Mouse (Mus musculus) myocyte (in vitro differentiated cells): ENCODE measurements at regions not wholly inside any gene's neighbourhood (a gene's known extent, or its start where the extent isn't known, plus 50 kb on each side); places are given as distances from the start of the nearest gene placed in this dataset.

Experiments used
- H3K27me3 ChIP-seq: one replicate; pipeline ENCODE4 v1.6.1; 2011; ENCODE audit not compliant: control insufficient read depth, insufficient read depth, insufficient read length
- H3K36me3 ChIP-seq: one replicate; pipeline ENCODE4 v1.6.1; 2011; ENCODE audit not compliant: control insufficient read depth, insufficient read depth
- H3K4me2 ChIP-seq: one replicate; pipeline ENCODE4 v1.6.1; 2011; ENCODE audit warnings: low read depth, control low read depth
- H3K4me3 ChIP-seq: one replicate; pipeline ENCODE4 v1.5.1; 2011; ENCODE audit warnings: mild to moderate bottlenecking, control low read depth, moderate library complexity
- H3K79me2 ChIP-seq: one replicate; pipeline ENCODE4 v1.6.1; 2011; ENCODE audit not compliant: control insufficient read depth, insufficient read depth
- H3ac ChIP-seq: one replicate; pipeline ENCODE4 v1.6.1; 2011; ENCODE audit not compliant: control insufficient read depth, insufficient read length
- CEBPB ChIP-seq: IDR thresholded peaks from 2 replicates; pipeline ENCODE4 v1.6.1; 2011; ENCODE audit warnings: mild to moderate bottlenecking, moderate library complexity; ENCODE audit not compliant: poor library complexity, insufficient read depth, severe bottlenecking
- E2F4 ChIP-seq: IDR thresholded peaks from one replicate; pipeline ENCODE4 v1.6.1; 2011; ENCODE audit warnings: mild to moderate bottlenecking, control low read depth, moderate library complexity; ENCODE audit not compliant: insufficient read depth
- MAX ChIP-seq: IDR thresholded peaks from one replicate; pipeline ENCODE4 v1.6.1; 2011; ENCODE audit warnings: low read depth, mild to moderate bottlenecking, control low read depth
- MYOD1 ChIP-seq, 3 experiments: IDR thresholded peaks; one replicate each; pipeline ENCODE4 v1.6.1; 2011; ENCODE audit warnings: control low read depth in 2 of 3, low read depth in 2 of 3, mild to moderate bottlenecking in 2 of 3, moderate library complexity in 1 of 3; ENCODE audit not compliant: insufficient read length in 2 of 3, control insufficient read depth in 1 of 3
- MYOG ChIP-seq, 3 experiments: IDR thresholded peaks; one replicate each; pipeline ENCODE4 v1.6.1; 2011; ENCODE audit warnings: control low read depth in 2 of 3, low read depth in 2 of 3, mild to moderate bottlenecking in 2 of 3; ENCODE audit not compliant: insufficient read length in 2 of 3, control insufficient read depth in 1 of 3, insufficient read depth in 1 of 3
- POLR2A ChIP-seq: IDR thresholded peaks from one replicate; pipeline ENCODE4 v1.6.1; 2011; ENCODE audit warnings: low read depth, mild to moderate bottlenecking, control low read depth, moderate library complexity; ENCODE audit not compliant: insufficient read length
- POLR2AphosphoS2 ChIP-seq: IDR thresholded peaks from one replicate; pipeline ENCODE4 v1.6.1; 2011; ENCODE audit warnings: low read depth, control low read depth; ENCODE audit not compliant: insufficient read length
- REST ChIP-seq: IDR thresholded peaks from one replicate; pipeline ENCODE4 v1.6.1; 2011; ENCODE audit warnings: mild to moderate bottlenecking, control low read depth, moderate library complexity; ENCODE audit not compliant: insufficient read depth, insufficient read length
- SRF ChIP-seq: IDR thresholded peaks from one replicate; pipeline ENCODE4 v1.6.1; 2011; ENCODE audit warnings: low read depth; ENCODE audit not compliant: control insufficient read depth, insufficient read length
- TCF12 ChIP-seq: IDR thresholded peaks from one replicate; pipeline ENCODE4 v1.6.1; 2011; ENCODE audit warnings: mild to moderate bottlenecking, control low read depth; ENCODE audit not compliant: poor library complexity, insufficient read depth, severe bottlenecking
- TCF3 ChIP-seq: IDR thresholded peaks from one replicate; pipeline ENCODE4 v1.6.1; 2011; ENCODE audit warnings: low read depth, control low read depth; ENCODE audit not compliant: insufficient read length
- USF1 ChIP-seq: IDR thresholded peaks from one replicate; pipeline ENCODE4 v1.6.1; 2011; ENCODE audit warnings: low read depth, mild to moderate bottlenecking, control low read depth, moderate library complexity

- H3K79me2 ChIP-seq, result no peaks in the 10 kb centered on the region
- no peak overlapping the region for H3ac ChIP-seq
- no peak overlapping the region for H3K4me2 ChIP-seq
- no peak overlapping the region for H3K4me3 ChIP-seq
- TF ChIP-seq MYOD1 (IDR thresholded peaks at IDR 0.05; ENCODE audit: control insufficient read depth in 1 of 3, insufficient read length in 2 of 3, low read depth in 2 of 3) (no peak), CEBPB (no peak), SRF (no peak), TCF3 (no peak), USF1 (no peak), TCF12 (no peak), POLR2A (no peak), E2F4 (no peak), MAX (no peak), MYOG (IDR thresholded peaks at IDR 0.05; ENCODE audit: control insufficient read depth in 1 of 3, insufficient read depth in 1 of 3, insufficient read length in 2 of 3, low read depth in 2 of 3) (no peak), POLR2AphosphoS2 (no peak)
- no peaks in the 10 kb centered on the region for H3K36me3 ChIP-seq
- H3K27me3 ChIP-seq, result peaks cover under 1% of the 10 kb centered on the region
These were observed 154.4 kb upstream of the Rnaseh2b start for GRCm38 (mm10) chr14:62137981-62138380.

GRCm38 (mm10) chr14:62144385-62145030 lies 147.9 kb upstream of the Rnaseh2b start:
- H3K79me2 ChIP-seq, result no peaks in the 10 kb centered on the region
- no peak overlapping the region for H3K4me3 ChIP-seq
- H3ac ChIP-seq, result no peak overlapping the region
- no peak overlapping the region for H3K4me2 ChIP-seq
- no peaks in the 10 kb centered on the region for H3K36me3 ChIP-seq
- TF ChIP-seq POLR2AphosphoS2 (no peak), TCF12 (no peak), CEBPB (no peak), E2F4 (no peak), POLR2A (no peak), MYOG (IDR thresholded peaks at IDR 0.05; ENCODE audit: control insufficient read depth in 1 of 3, insufficient read depth in 1 of 3, insufficient read length in 2 of 3, low read depth in 2 of 3) (no peak), USF1 (no peak), TCF3 (no peak)
- peaks cover 10% of the 10 kb centered on the region for H3K27me3 ChIP-seq

GRCm38 (mm10) chr14:62157038-62157716 lies 135.2 kb upstream of the Rnaseh2b start:
- Histone ChIP-seq H3K4me3 (no peak overlapping the region), H3K79me2 (no peaks in the 10 kb centered on the region), H3K4me2 (no peak overlapping the region), H3K27me3 (peaks cover 4% of the 10 kb centered on the region), H3K36me3 (no peaks in the 10 kb centered on the region), H3ac (no peak overlapping the region)
- no peak for TF ChIP-seq REST
- no peak for TF ChIP-seq CEBPB
- no peak for TF ChIP-seq POLR2A
- TF ChIP-seq E2F4, result no peak
- no peak for TF ChIP-seq MYOD1 (IDR thresholded peaks at IDR 0.05; ENCODE audit: control insufficient read depth in 1 of 3, insufficient read length in 2 of 3, low read depth in 2 of 3)
- no peak for TF ChIP-seq MYOG (IDR thresholded peaks at IDR 0.05; ENCODE audit: control insufficient read depth in 1 of 3, insufficient read depth in 1 of 3, insufficient read length in 2 of 3, low read depth in 2 of 3)
- no peak for TF ChIP-seq TCF3
- TF ChIP-seq USF1, result no peak
- no peak for TF ChIP-seq POLR2AphosphoS2
- no peak for TF ChIP-seq SRF
- TF ChIP-seq MAX, result no peak
- no peak for TF ChIP-seq TCF12

GRCm38 (mm10) chr14:62159690-62160089 lies 132.7 kb upstream of the Rnaseh2b start:
- Histone ChIP-seq H3K4me2 (no peak overlapping the region), H3K36me3 (no peaks in the 10 kb centered on the region), H3K27me3 (peaks cover 6% of the 10 kb centered on the region), H3ac (no peak overlapping the region), H3K4me3 (no peak overlapping the region), H3K79me2 (no peaks in the 10 kb centered on the region)
- TF ChIP-seq MYOD1 (IDR thresholded peaks at IDR 0.05; ENCODE audit: control insufficient read depth in 1 of 3, insufficient read length in 2 of 3, low read depth in 2 of 3), result no peak
- TF ChIP-seq E2F4, result no peak
- no peak for TF ChIP-seq SRF
- TF ChIP-seq MYOG (IDR thresholded peaks at IDR 0.05; ENCODE audit: control insufficient read depth in 1 of 3, insufficient read depth in 1 of 3, insufficient read length in 2 of 3, low read depth in 2 of 3), result no peak
- no peak for TF ChIP-seq USF1
- TF ChIP-seq REST, result no peak
- no peak for TF ChIP-seq TCF3
- no peak for TF ChIP-seq TCF12
- no peak for TF ChIP-seq POLR2A
- no peak for TF ChIP-seq CEBPB
